Comparison of ENCODE assay signal across 9 mouse cellular contexts in genomic region chr16:22429377-22429776, GRCm38 (mm10). TPM values are rescaled to one million over a fixed set of nuclear protein-coding genes. Genes with fewer than 3 reads are reported as not detected.
A peak's percentile ranks its signal among the peaks of the same experiment; 100 is the strongest.
DNase-seq lines count a peak whose midpoint lies in the region; ATAC-seq and TF ChIP-seq lines count a peak whose summit lies in the region.
"Had no signal": no experiment of that assay in that cellular context is flagged by ENCODE, and none has a peak within 500 bp of the region (broad histone marks: within the 10 kb centered on the region; RNA-seq: fewer than 3 reads in every experiment).

No protein-coding gene starts in this region.

- no peak for TF ChIP-seq CTCF in intestine, postnatal 0 days (IDR thresholded peaks at IDR 0.05; ENCODE audit: low read depth)

- WGBS in kidney, embryonic 15.5 days: 17% methylated on average over 8 of the region's 8 CpGs
- WGBS in embryonic facial prominence, embryonic 13.5 days: 3% methylated on average over 8 of the region's 8 CpGs
- WGBS in intestine, postnatal 0 days: 16% methylated on average over 8 of the region's 8 CpGs
- WGBS in neural tube, embryonic 12.5 days: 9% methylated on average over 8 of the region's 8 CpGs

- DNase-seq in kidney, adult 9 months: no peak
- no peak for DNase-seq in left cerebral cortex, adult 8-10 months (ENCODE audit: low spot score in 2 of 2)
- no peak for DNase-seq in retina, postnatal 1 day

- peaks cover 14% of the 10 kb centered on the region for H3K36me3 ChIP-seq in kidney, embryonic 15.5 days
- H3K36me3 ChIP-seq in embryonic facial prominence, embryonic 13.5 days: peaks cover 6% of the 10 kb centered on the region; the same call in 1 of the 2 replicates
- no peaks in the 10 kb centered on the region for H3K36me3 ChIP-seq in intestine, postnatal 0 days (ENCODE audit: control insufficient read depth, insufficient read depth)
- no peaks in the 10 kb centered on the region for H3K36me3 ChIP-seq in neural tube, embryonic 12.5 days

- peak overlapping the region; percentile 52 for H3K4me2 ChIP-seq in kidney, embryonic 15.5 days
- peak overlapping the region; percentile 56 for H3K4me2 ChIP-seq in embryonic facial prominence, embryonic 13.5 days
- peak overlapping the region; percentile 59 for H3K4me2 ChIP-seq in intestine, postnatal 0 days (replicated peaks; ENCODE audit: low read depth)
- H3K4me2 ChIP-seq in neural tube, embryonic 12.5 days (replicated peaks): peak overlapping the region; percentile 53

- peak overlapping the region; percentile 13 for H3K4me3 ChIP-seq in kidney, embryonic 15.5 days (replicated peaks)
- H3K4me3 ChIP-seq in embryonic facial prominence, embryonic 13.5 days: peak overlapping the region; percentile 22
- H3K4me3 ChIP-seq in intestine, postnatal 0 days (ENCODE audit: low read depth, low read length): peak overlapping the region; percentile 6; the same call in 1 of the 2 replicates
- no peak overlapping the region for H3K4me3 ChIP-seq in neural tube, embryonic 12.5 days
- H3K4me3 ChIP-seq: myocyte had no signal

- no peaks in the 10 kb centered on the region for H3K27me3 ChIP-seq in kidney, embryonic 15.5 days
- H3K27me3 ChIP-seq in embryonic facial prominence, embryonic 13.5 days: no peaks in the 10 kb centered on the region
- no peaks in the 10 kb centered on the region for H3K27me3 ChIP-seq in intestine, postnatal 0 days (replicated peaks; ENCODE audit: control insufficient read depth, insufficient read depth, low read length)
- 0 out of 2 replicates have a peak, but pooled peaks cover 2% of the 10 kb centered on the region for H3K27me3 ChIP-seq in neural tube, embryonic 12.5 days (replicated peaks)

- 0 out of 2 replicates have a peak overlapping the region, but pooled peaks have one; percentile 14 for H3K9ac ChIP-seq in kidney, embryonic 15.5 days
- 0 out of 2 replicates have a peak overlapping the region, but pooled peaks have one; percentile 52 for H3K9ac ChIP-seq in embryonic facial prominence, embryonic 13.5 days
- no peak overlapping the region for H3K9ac ChIP-seq in intestine, postnatal 0 days (ENCODE audit: low read depth, low read length)
- H3K9ac ChIP-seq in neural tube, embryonic 12.5 days: no peak overlapping the region

- no peaks in the 10 kb centered on the region for H3K9me3 ChIP-seq in kidney, embryonic 15.5 days (replicated peaks)
- no peaks in the 10 kb centered on the region for H3K9me3 ChIP-seq in embryonic facial prominence, embryonic 13.5 days
- H3K9me3 ChIP-seq in intestine, postnatal 0 days (ENCODE audit: control insufficient read depth): no peaks in the 10 kb centered on the region
- H3K9me3 ChIP-seq in neural tube, embryonic 12.5 days: no peaks in the 10 kb centered on the region

- 0 out of 2 replicates have a peak, but pooled peaks have one; percentile 4 for ATAC-seq in kidney, embryonic 15.5 days (replicated peaks; ENCODE audit: low FRiP score)
- no peak for ATAC-seq in embryonic facial prominence, embryonic 13.5 days (ENCODE audit: insufficient number of reproducible peaks, insufficient read depth, low FRiP score, low TSS enrichment, low read depth)
- no peak; the same call in 1 of the 2 replicates for ATAC-seq in intestine, postnatal 0 days
- 0 out of 2 replicates have a peak, but pooled peaks have one; percentile 15 for ATAC-seq in neural tube, embryonic 12.5 days (ENCODE audit: low FRiP score, low read depth)
- no peak for ATAC-seq in cerebellum, adult (ENCODE audit: insufficient number of reproducible peaks, low FRiP score, low TSS enrichment)

- peak overlapping the region; percentile 83 for H3K27ac ChIP-seq in kidney, embryonic 15.5 days
- H3K27ac ChIP-seq in embryonic facial prominence, embryonic 13.5 days: peak overlapping the region; percentile 88
- H3K27ac ChIP-seq in intestine, postnatal 0 days (ENCODE audit: low read depth, low read length): no peak overlapping the region
- no peak overlapping the region for H3K27ac ChIP-seq in neural tube, embryonic 12.5 days

- H3K4me1 ChIP-seq in kidney, embryonic 15.5 days: peaks cover 42% of the 10 kb centered on the region
- H3K4me1 ChIP-seq in embryonic facial prominence, embryonic 13.5 days: peaks cover 39% of the 10 kb centered on the region
- H3K4me1 ChIP-seq in intestine, postnatal 0 days (replicated peaks; ENCODE audit: control insufficient read depth, insufficient read depth, low read length): 0 out of 2 replicates have a peak, but pooled peaks cover 4% of the 10 kb centered on the region
- peaks cover 40% of the 10 kb centered on the region for H3K4me1 ChIP-seq in neural tube, embryonic 12.5 days

RNA-seq across cellular contexts. Expression of gene Etv5, which starts 10.1 kb away (rescaled TPM):
- 59.2 and 59.8 TPM in 2 replicates for polyA plus RNA-seq in kidney, embryonic 15.5 days (2015; fragmentation: Nextera tagmentation; extraction: Ambion mirVana)
- polyA plus RNA-seq in embryonic facial prominence, embryonic 13.5 days (2015; fragmentation: Nextera tagmentation; extraction: Ambion mirVana): 30.2 and 31.1 TPM in 2 replicates
- 5.4 and 5.7 TPM in 2 replicates for polyA plus RNA-seq in intestine, postnatal 0 days (2015; fragmentation: Nextera tagmentation; extraction: Ambion mirVana)
- polyA plus RNA-seq in neural tube, embryonic 12.5 days (2016; fragmentation: Nextera tagmentation; extraction: Ambion mirVana): 17.8 and 23.1 TPM in 2 replicates
- 10 to 100 TPM; 60.9 to 81.8 (median 65.7) TPM for total RNA-seq in left cerebral cortex, adult 8-10 months (2022)

Comparison
In these comparisons a context has a peak if more than half of its experiments do, and no peak if none do; other contexts are left out.
1. ATAC-seq: peak in kidney, embryonic 15.5 days (single experiment) and neural tube, embryonic 12.5 days (single experiment); none in embryonic facial prominence, embryonic 13.5 days (single experiment), intestine, postnatal 0 days (single experiment) and cerebellum, adult (single experiment).
2. H3K27ac ChIP-seq: peak in kidney, embryonic 15.5 days (single experiment) and embryonic facial prominence, embryonic 13.5 days (single experiment); none in intestine, postnatal 0 days (single experiment) and neural tube, embryonic 12.5 days (single experiment).
3. H3K9ac ChIP-seq: peak in kidney, embryonic 15.5 days (single experiment) and embryonic facial prominence, embryonic 13.5 days (single experiment); none in intestine, postnatal 0 days (single experiment) and neural tube, embryonic 12.5 days (single experiment).
4. Peak in every context shown above with its lines, with median percentiles within 50 percentile points of each other: H3K4me2 ChIP-seq.